Mouse (Mus musculus): Measurements from ENCODE around the gene Spp1. TPM values are rescaled to one million over a fixed set of nuclear protein-coding genes. Genes with fewer than 3 reads are reported as not detected.
A peak's percentile ranks its signal among the peaks of the same experiment; 100 is the strongest.

Gene Spp1
- polyA plus RNA-seq, 1 experiment from 2014 or later = 143 TPM

DNA sequence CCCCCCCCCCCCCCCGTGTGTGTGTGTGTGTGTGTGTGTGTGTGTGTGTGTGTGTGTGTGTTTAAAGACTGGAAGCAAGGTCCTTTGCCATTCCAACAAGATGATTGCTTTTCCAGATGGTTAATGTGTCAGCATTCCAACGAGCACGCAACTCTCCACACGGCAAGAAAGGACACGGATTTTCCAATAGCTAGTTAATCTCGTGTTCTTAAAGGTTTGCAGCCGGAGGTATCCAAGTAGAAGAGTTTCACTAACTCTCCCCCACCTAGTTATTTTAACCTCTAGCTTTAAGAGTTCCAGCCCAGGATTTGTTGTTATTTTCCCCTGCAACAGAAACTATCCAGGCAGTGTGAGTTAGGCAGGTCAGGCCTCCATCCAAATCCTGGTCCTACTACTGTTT lies 25.9 kb downstream of the Spp1 start:
- no peaks in the 10 kb centered on the region for H3K9me3 ChIP-seq
- no peak overlapping the region for H3K27ac ChIP-seq
- no peak overlapping the region for H3K9ac ChIP-seq
- H3K4me1 ChIP-seq = peaks cover 13% of the 10 kb centered on the region
- no peaks in the 10 kb centered on the region for H3K27me3 ChIP-seq
- peak overlapping the region; percentile 67 for H3K4me2 ChIP-seq
- H3K36me3 ChIP-seq = peaks cover 5% of the 10 kb centered on the region
- WGBS = 6% methylated on average over 6 of the region's 7 CpGs
- peak overlapping the region; percentile 76 for H3K4me3 ChIP-seq
- no peak for ATAC-seq (ENCODE audit: insufficient number of reproducible peaks, low FRiP score, low TSS enrichment, low read depth)

DNA sequence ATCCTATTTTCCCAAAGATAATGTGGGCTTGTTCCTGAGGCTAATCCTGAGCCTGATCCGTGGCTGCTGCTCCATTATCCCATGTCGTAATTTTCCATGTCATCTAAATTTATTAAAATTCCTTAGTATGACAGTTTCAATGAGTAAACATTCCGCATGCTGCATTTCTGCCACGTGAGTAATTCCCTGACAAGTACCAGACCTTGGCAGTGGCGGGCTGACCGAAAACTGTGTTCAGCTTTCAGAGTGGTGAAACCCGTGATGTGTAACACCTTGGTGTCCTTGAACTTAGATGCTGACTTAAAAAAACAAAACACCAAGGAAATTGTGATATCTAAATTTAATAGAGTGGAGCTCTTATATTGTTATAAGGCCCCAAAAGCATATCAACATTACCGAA lies 30.4 kb downstream of the Spp1 start:
- Histone ChIP-seq H3K4me2 (no peak overlapping the region), H3K4me3 (no peak overlapping the region), H3K4me1 (peaks cover 5% of the 10 kb centered on the region; the same call in 1 of the 2 replicates), H3K27ac (0 out of 2 replicates have a peak overlapping the region, but pooled peaks have one; percentile 38), H3K36me3 (peaks cover 31% of the 10 kb centered on the region), H3K9ac (no peak overlapping the region), H3K27me3 (no peaks in the 10 kb centered on the region), H3K9me3 (no peaks in the 10 kb centered on the region)
- WGBS = 58% methylated on average over 8 of the region's 8 CpGs
- no peak for ATAC-seq (ENCODE audit: insufficient number of reproducible peaks, low FRiP score, low TSS enrichment, low read depth)

DNA sequence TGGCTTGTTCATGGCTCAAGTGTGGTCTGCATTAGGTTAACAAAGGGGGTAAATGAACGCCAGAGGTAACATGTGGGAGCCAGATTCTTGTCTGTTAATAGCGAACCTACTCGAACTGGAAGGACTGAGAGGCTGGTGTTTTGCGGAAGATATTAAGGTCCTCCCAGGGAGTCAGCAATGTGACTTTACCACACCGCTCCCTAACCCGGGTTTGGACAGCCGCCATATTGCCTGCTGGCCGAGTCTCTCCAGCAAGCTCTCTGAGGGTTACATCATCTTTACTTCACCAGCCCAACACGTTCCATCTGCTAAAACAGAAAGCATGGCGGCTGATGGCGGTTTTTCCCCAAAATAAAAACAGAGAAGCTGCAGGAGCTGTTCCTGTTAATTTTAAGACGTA lies 30.8 kb downstream of the Spp1 start:
- H3K9me3 ChIP-seq = no peaks in the 10 kb centered on the region
- no peaks in the 10 kb centered on the region for H3K27me3 ChIP-seq
- 0 out of 2 replicates have a peak, but pooled peaks have one; percentile 44 for ATAC-seq (ENCODE audit: insufficient number of reproducible peaks, low FRiP score, low TSS enrichment, low read depth)
- H3K9ac ChIP-seq = no peak overlapping the region
- WGBS = 46% methylated on average over 12 of the region's 12 CpGs
- 0 out of 2 replicates have a peak overlapping the region, but pooled peaks have one; percentile 38 for H3K27ac ChIP-seq
- H3K4me2 ChIP-seq = no peak overlapping the region
- no peak overlapping the region for H3K4me3 ChIP-seq
- peaks cover 33% of the 10 kb centered on the region for H3K36me3 ChIP-seq
- peaks cover 5% of the 10 kb centered on the region; the same call in 1 of the 2 replicates for H3K4me1 ChIP-seq

DNA sequence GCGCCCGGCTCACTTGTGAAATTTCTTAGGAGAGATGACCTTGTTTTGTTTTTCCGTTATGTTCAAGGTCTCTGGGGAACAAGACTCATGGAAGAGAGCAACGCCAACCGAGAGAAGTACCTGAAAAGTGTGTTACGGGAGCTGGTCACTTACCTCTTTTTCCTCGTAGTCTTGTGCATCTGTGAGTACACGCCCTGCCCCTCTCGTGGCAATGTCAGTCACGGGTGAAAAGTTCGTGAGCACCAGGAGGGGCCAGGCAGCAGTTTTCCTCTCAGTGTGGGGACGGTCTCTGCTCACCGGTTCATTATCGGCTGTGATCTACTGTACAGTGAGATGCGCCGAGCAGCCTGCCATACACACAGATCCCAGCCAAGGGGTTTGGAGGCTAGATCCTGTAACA lies 31.9 kb downstream of the Spp1 start:
- WGBS = 96% methylated on average over 16 of the region's 16 CpGs
- H3K36me3 ChIP-seq = peaks cover 40% of the 10 kb centered on the region
- ATAC-seq (ENCODE audit: insufficient number of reproducible peaks, low FRiP score, low TSS enrichment, low read depth) = no peak
- H3K9ac ChIP-seq = no peak overlapping the region
- H3K27ac ChIP-seq = no peak overlapping the region
- H3K27me3 ChIP-seq = no peaks in the 10 kb centered on the region
- H3K4me1 ChIP-seq = peaks cover 5% of the 10 kb centered on the region; the same call in 1 of the 2 replicates
- H3K9me3 ChIP-seq = no peaks in the 10 kb centered on the region
- H3K4me2 ChIP-seq = no peak overlapping the region
- no peak overlapping the region for H3K4me3 ChIP-seq

DNA sequence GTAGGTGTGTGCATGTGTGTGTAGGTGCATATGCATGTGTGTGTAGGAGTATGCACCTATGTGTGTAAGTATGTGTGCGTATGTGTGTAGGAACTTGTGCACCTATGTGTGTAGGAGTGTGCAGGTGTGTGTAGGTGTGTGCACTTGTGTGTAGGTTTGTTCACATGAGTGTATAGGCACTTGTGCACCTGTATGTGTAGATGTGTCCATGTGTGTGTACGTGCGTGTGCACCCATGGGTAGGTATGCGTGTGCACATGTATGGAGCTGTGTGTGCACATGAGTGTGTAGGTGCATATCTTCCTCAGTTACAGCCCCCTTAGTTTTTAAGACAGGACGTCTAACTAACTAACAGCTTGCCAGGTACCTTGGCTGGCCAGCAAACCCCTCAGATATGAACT lies 33.7 kb downstream of the Spp1 start:
- ATAC-seq (ENCODE audit: insufficient number of reproducible peaks, low FRiP score, low TSS enrichment, low read depth) = no peak
- no peaks in the 10 kb centered on the region for H3K9me3 ChIP-seq
- H3K27ac ChIP-seq = no peak overlapping the region
- peaks cover 55% of the 10 kb centered on the region for H3K36me3 ChIP-seq
- H3K4me1 ChIP-seq = 0 out of 2 replicates have a peak, but pooled peaks cover 3% of the 10 kb centered on the region
- H3K27me3 ChIP-seq = no peaks in the 10 kb centered on the region
- no peak overlapping the region for H3K4me3 ChIP-seq
- WGBS = 88% methylated on average over 5 of the region's 5 CpGs
- H3K9ac ChIP-seq = no peak overlapping the region
- no peak overlapping the region for H3K4me2 ChIP-seq

DNA sequence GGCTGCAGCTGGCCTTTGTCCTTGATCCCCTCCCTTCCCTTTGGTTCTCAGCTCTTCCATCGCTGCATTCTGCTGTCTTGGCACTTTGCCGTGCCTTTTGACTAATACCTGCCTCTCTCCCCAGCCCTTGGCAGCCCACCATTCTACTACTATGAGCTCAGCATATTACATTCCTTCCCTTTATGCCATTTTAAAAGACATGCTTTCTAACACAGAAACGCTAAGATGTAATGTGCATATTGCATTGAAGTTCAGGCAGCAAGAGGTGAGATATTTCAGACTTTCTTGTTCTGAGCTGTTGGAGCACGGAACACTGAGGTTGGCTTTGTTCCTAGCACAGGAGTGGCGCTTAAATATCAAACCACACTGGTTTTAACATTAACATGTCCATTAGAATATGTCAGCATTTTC lies 36.1 kb downstream of the Spp1 start:
- H3K4me3 ChIP-seq = no peak overlapping the region
- H3K4me1 ChIP-seq = 0 out of 2 replicates have a peak, but pooled peaks cover 2% of the 10 kb centered on the region
- H3K36me3 ChIP-seq = peaks cover 50% of the 10 kb centered on the region
- H3K27ac ChIP-seq = no peak overlapping the region
- H3K9ac ChIP-seq = no peak overlapping the region
- H3K27me3 ChIP-seq = no peaks in the 10 kb centered on the region
- no peaks in the 10 kb centered on the region for H3K9me3 ChIP-seq
- ATAC-seq (ENCODE audit: insufficient number of reproducible peaks, low FRiP score, low TSS enrichment, low read depth) = no peak
- H3K4me2 ChIP-seq = no peak overlapping the region
- WGBS = 72% methylated on average over 5 of the region's 5 CpGs

DNA sequence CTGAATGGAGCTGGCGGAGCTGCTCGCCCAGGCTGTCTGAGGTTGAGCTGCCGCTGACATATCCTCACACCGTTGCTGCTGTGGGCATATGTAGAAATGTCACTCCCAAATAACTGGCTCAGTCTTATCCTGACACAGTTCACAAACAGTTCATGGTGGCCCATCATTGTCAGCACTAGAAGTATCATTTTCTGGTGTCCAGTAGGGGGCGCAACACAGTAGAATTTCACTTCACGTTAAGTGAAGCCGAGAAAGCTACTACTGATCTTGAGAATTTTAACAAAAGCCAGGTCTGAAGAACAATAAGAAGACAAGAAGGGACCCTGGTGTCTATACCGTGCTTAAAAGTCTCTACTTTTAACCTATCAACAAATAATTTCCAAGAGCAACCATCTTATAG lies 37.5 kb downstream of the Spp1 start:
- no peak overlapping the region for H3K4me2 ChIP-seq
- WGBS = 96% methylated on average over 8 of the region's 8 CpGs
- no peak overlapping the region for H3K4me3 ChIP-seq
- no peaks in the 10 kb centered on the region for H3K27me3 ChIP-seq
- no peaks in the 10 kb centered on the region for H3K4me1 ChIP-seq
- H3K27ac ChIP-seq = no peak overlapping the region
- H3K9me3 ChIP-seq = no peaks in the 10 kb centered on the region
- no peak overlapping the region for H3K9ac ChIP-seq
- no peak for ATAC-seq (ENCODE audit: insufficient number of reproducible peaks, low FRiP score, low TSS enrichment, low read depth)
- peaks cover 43% of the 10 kb centered on the region for H3K36me3 ChIP-seq

DNA sequence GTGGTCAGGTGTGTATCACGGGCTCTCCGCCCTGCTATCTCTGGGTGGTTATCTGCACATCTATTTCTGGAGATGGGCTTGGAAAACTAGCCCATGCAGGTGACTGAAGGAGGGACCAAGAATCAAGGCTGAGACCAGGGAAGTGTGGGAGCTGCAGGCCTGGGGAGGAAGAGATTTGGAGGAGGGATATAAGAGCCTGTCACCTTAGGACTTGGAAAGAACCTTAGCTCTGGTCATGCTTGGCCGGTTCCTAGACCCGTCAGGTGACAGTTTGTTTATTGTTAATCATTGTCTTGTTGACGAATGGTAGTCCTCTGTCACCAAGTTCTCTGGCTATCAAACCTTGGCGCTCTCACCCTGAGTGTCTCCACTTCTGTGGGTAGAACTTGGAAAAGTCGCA lies 45.4 kb downstream of the Spp1 start:
- no peaks in the 10 kb centered on the region for H3K27me3 ChIP-seq
- peaks cover 68% of the 10 kb centered on the region for H3K36me3 ChIP-seq
- H3K9me3 ChIP-seq = no peaks in the 10 kb centered on the region
- H3K4me2 ChIP-seq = no peak overlapping the region
- no peak overlapping the region for H3K27ac ChIP-seq
- no peaks in the 10 kb centered on the region for H3K4me1 ChIP-seq
- no peak overlapping the region for H3K4me3 ChIP-seq
- no peak overlapping the region for H3K9ac ChIP-seq
- 91% methylated on average over 7 of the region's 7 CpGs for WGBS
- no peak for ATAC-seq (ENCODE audit: insufficient number of reproducible peaks, low FRiP score, low TSS enrichment, low read depth)

DNA sequence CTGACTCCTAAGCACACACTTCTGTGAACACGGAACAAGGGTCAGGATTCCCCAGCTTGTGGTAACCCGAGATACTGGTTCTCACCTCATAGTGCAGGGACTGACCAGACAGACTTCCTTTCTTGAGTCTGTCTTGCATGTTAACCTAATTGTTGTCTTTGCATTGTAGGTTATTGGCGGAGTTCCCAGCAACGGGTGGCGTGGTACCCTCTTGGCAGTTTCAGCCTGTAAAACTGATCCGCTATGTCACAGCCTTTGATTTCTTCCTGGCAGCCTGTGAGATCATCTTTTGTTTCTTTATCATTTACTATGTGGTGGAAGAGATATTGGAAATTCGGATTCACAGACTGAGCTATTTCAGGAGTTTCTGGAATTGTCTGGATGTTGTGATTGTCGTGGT lies 47.9 kb downstream of the Spp1 start:
- 79% methylated on average over 8 of the region's 8 CpGs for WGBS
- Histone ChIP-seq H3K27me3 (no peaks in the 10 kb centered on the region), H3K4me1 (no peaks in the 10 kb centered on the region), H3K4me3 (no peak overlapping the region), H3K27ac (no peak overlapping the region), H3K4me2 (no peak overlapping the region), H3K9me3 (no peaks in the 10 kb centered on the region), H3K9ac (no peak overlapping the region), H3K36me3 (peaks cover 79% of the 10 kb centered on the region)
- ATAC-seq (ENCODE audit: insufficient number of reproducible peaks, low FRiP score, low TSS enrichment, low read depth) = no peak

Other genes with a start within 250 kb of the Spp1 start
- 7.7 and 14.3 TPM in 2 replicates for gene Dmp1, start 232.5 kb upstream of the Spp1 start, polyA plus RNA-seq (2015; fragmentation: Nextera tagmentation; extraction: Ambion mirVana)
- gene Ibsp, start 135.9 kb upstream of the Spp1 start, polyA plus RNA-seq (2015; fragmentation: Nextera tagmentation; extraction: Ambion mirVana) = 275 and 459 TPM in 2 replicates
- gene Mepe, start 109.8 kb upstream of the Spp1 start, polyA plus RNA-seq (2015; fragmentation: Nextera tagmentation; extraction: Ambion mirVana) = 0.12 and 0.16 TPM in 2 replicates
- gene Pkd2, start 24.3 kb downstream of the Spp1 start, polyA plus RNA-seq (2015; fragmentation: Nextera tagmentation; extraction: Ambion mirVana) = 14.8 and 20.0 TPM in 2 replicates
- 9.1 and 10.8 TPM in 2 replicates for gene BC005561, start 73.2 kb downstream of the Spp1 start, polyA plus RNA-seq (2015; fragmentation: Nextera tagmentation; extraction: Ambion mirVana)